Mouse (Mus musculus) monocyte, adult 2 months (primary cell): Measurements from ENCODE around the gene Atad3a.

Source experiments
- DNase-seq, 2 experiments: peaks; one replicate each; pipeline ENCODE4 v3.0.0; 2022; ENCODE audit warnings: low spot score in 2 of 2, low read depth in 1 of 2

Atad3a gene

DNA sequence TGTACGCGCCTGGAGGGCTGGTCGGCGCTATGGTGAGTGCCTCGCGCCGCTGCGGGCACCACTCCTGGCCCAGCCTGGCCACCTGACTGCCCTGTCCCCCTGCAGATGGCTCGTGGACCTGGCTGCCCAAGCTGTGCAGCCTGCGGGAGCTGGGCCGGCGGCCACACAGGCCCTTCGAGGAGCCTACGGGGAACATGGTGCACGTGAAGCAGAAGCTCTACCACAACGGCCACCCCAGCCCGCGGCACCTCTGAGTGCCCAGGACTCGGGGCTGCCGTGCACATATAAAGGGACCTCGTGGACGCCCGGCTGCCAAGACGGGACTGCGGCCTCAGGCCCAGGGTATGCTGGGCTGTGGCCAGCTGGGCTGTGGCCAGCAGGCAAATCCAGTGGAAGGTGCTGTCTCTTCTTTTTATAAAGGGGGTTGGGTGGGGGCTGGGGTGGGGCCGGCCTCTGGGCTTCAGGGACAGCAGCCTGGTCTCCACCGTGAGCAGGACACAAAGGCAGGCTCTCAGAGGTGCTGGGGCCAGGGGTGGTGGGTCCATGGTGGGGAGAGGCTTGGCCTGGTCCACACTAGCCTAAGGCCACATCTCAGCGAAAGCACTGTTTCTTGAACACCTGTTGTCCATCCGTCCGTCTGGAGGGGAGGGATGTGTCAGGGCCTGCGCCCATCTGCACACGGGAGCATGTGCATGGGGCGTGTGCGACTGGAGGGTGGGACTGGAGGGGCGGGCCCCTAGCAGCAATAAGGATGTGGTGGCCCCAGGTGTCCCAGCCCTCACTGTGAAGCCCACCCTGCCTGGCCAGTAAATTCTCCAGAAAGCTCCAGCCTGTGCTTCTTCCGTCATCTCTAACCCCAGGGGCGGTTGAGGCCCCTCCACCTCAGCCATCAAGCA, 20.9 kb downstream of the Atad3a start:
- DNase-seq: no peak

GRCm38 (mm10) chr4:155739152-155739551, 21.7 kb downstream of the Atad3a start:
- DNase-seq: no peak

- DNase-seq: no peak
Measured at GRCm38 (mm10) chr4:155738262-155738661, 22.6 kb downstream of the Atad3a start.

DNA sequence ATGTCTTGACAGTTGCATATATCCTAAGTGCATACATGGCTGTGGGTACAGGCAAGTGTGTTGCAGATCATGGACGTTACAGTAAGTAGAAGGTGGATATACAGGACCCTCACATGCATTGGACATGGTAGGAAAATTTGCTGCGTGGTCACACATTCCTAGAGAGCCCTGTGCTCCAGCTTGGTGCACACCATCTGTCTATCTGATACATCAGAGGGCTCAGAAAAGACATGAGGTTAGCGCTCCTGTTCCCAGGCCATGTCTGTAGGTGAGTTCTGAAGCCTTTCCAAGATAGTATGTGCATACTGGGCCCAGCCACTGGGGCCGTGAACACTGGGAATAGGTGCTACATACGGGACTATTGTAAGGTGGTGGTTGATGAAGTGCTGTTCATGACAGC, 24.5 kb downstream of the Atad3a start:
- DNase-seq: no peak

GRCm38 (mm10) chr4:155735788-155736187, 25.1 kb downstream of the Atad3a start:
- no peak for DNase-seq

GRCm38 (mm10) chr4:155734951-155735702, 25.8 kb downstream of the Atad3a start:
- DNase-seq: no peak

- peak; percentile 32 to 54 for DNase-seq
Measured at GRCm38 (mm10) chr4:155734350-155734941, 26.4 kb downstream of the Atad3a start, which contains the start of gene Tmem240. Tmem240 (plus strand) TSS chr4:155734800.

DNA sequence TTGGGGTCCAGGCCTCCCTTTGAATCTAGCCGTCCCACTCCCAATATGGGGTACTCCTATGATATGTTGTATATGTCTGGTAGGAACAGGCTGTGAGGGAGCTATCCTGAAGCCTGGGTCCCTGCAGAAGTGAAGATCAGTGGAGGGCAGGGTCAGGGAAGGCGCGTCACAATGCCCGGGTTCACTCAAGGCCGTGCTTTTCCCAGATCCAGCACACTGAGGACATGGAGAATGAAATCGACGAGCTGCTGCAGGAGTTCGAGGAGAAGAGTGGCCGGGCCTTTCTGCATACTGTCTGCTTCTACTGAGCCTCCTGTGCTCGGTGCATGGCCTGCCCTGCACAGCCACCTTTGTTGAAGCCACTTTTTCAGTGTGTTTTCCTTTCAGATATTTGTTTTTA, 27.6 kb downstream of the Atad3a start:
- no peak for DNase-seq

GRCm38 (mm10) chr4:155727993-155728392, 32.9 kb downstream of the Atad3a start:
- DNase-seq: no peak

- no peak for DNase-seq
Measured at GRCm38 (mm10) chr4:155721668-155722083, 39.2 kb downstream of the Atad3a start.

- no peak for DNase-seq
Measured at GRCm38 (mm10) chr4:155710521-155711252, 50.2 kb downstream of the Atad3a start.

- no peak for DNase-seq
Measured at GRCm38 (mm10) chr4:155708988-155709387, 51.9 kb downstream of the Atad3a start.

- DNase-seq: no peak
Measured at GRCm38 (mm10) chr4:155708582-155708981, 52.3 kb downstream of the Atad3a start.

GRCm38 (mm10) chr4:155705592-155705929, 55.3 kb downstream of the Atad3a start:
- no peak for DNase-seq

DNA sequence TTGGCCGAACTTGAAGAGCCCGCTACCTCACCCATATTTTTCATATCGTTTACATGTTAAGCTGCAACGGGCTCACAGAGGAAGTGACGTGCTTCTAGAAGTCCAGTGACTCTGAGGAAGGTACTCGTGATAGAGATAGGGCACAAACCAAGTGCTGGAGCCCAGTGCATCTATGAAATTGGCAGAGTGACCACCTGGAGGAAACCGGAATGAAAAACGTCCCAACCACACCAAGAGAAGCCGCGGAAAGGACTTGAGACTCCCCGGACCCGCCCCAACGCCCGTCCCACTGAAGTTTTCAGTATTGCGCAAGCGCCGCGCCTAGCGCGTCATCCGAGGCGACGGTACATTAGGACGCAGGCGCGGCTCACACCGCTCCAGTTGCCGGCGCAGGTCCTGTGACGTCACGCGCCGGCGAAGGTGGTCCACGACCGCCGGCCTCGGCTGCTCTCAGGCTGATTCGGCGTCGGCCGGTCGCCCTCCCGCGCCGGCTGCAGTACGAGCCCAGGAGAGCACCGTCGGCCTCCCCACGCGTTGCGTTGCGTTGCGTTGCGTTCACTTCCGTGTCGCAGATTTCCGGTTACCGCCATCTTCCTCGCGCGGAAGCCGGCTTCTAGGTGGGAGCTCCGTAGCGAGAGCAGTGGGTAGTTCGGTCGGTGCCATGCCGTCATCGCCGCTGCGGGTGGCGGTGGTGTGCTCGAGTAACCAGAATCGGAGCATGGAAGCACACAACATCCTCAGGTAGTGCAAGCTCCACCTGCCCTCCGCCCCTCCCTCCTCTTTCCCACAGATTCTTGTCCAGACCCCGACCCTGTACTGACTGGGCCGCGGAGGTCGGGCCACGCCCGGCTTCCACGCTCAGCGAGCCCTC, 55.9 kb downstream of the Atad3a start, which contains the start of gene Ssu72:
TSS of gene Ssu72 (plus strand) at position 80 of the 871 bp plus-strand sequence.
- peak; percentile 84 to 95 for DNase-seq

GRCm38 (mm10) chr4:155703425-155703929, 57.4 kb downstream of the Atad3a start:
- DNase-seq: no peak

DNA sequence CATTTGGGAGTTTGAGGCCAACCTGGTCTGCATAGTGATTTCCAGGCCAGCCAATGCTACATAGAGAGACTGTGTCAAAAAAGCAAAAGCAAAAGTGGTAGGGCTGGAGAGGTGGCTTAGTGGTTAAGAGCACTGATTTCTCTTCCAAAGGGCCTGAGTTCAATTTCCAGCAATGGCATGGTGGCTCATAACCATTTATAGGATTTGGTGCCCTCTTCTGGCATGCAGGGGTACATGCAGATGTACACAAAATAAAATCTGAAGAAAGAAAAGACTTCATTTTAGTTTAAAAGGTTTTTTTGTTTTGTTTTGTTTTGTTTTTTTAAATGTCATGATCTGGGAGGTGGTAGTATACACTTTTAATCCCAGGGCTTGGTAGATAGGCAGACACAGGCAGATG, 60.5 kb downstream of the Atad3a start:
- DNase-seq: no peak

- DNase-seq: no peak
Measured at GRCm38 (mm10) chr4:155696261-155697255, 64.3 kb downstream of the Atad3a start.
